Mouse (Mus musculus): Measurements from ENCODE around the gene Plxnb2.

DNA sequence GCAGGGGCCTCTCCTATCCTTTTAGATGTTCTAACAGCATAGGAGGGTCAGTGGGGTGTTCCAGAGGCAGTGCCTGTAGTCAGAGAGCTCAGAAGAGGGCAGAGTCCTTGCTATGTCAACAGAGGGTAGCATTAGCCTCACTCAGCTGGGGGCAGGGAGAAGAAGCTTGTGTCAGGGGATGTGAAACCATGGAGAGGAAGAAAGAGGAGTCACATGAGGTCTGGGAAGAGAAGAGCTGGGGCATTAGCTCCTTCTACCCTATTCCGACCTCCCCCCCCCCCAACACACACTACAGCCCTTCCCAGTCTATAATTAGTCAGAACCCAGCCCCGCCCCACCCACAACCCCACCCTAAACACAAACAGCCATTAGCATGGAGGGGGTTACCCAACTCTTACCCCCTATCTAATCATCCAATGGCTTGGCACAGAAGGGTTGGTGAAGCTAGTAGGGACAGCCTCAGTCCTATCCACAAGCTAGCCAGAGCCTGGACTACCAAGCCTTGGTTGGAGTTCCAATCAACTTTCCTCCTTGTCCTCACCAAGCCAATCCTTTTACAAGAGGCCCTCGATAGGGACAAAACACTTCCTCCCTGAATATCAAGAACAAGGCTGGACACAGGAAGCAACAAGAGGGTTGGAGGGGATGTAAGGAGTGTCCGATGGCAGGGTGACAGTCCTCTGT is 2.9 kb downstream of the Plxnb2 start:
- TF ChIP-seq CTCF (IDR thresholded peaks at IDR 0.05; ENCODE audit: low read depth, low read length) = no peak
- no peak for TF ChIP-seq GATA1 (IDR thresholded peaks at IDR 0.05; ENCODE audit: borderline replicate concordance, low read length)
- no peak for TF ChIP-seq POLR2AphosphoS5 (IDR thresholded peaks at IDR 0.05; ENCODE audit: insufficient replicate concordance, low read depth, low read length)
